Mouse (Mus musculus) hindbrain, embryonic 14.5 days (tissue): Measurements from ENCODE around the gene Zwilch. TPM values are rescaled to one million over a fixed set of nuclear protein-coding genes. Genes with fewer than 3 reads are reported as not detected.
"Not testable (repeated sequence)": the region's sequence is repeated elsewhere in the genome, so short reads cannot be mapped to it uniquely, and the experiment has no call there.

Experiments used
- ATAC-seq: fragments of 200-750 bp; cut with Nextera tagmentation; 2 replicates; pipeline ENCODE4 v1.8.0; 2017; ENCODE audit warnings: moderate number of reproducible peaks, mild to moderate bottlenecking, moderate TSS enrichment, moderate library complexity; ENCODE audit not compliant: low FRiP score
- DNase-seq: peaks from one replicate; pipeline ENCODE4 v3.0.0-alpha.2; 2015; ENCODE audit warnings: low spot score
- H3K27ac ChIP-seq: fragments of 300-500 bp; sonication (generic); 2 replicates; pipeline ENCODE4 v1.5.1; 2014; ENCODE audit warnings: mild to moderate bottlenecking, moderate library complexity
- H3K27me3 ChIP-seq: fragments of 300-500 bp; sonication (generic); 2 replicates; pipeline ENCODE4 v1.6.1; 2014; ENCODE audit warnings: mild to moderate bottlenecking, low read length, mixed read lengths; ENCODE audit not compliant: control insufficient read depth, insufficient read depth
- H3K36me3 ChIP-seq: fragments of 300-500 bp; sonication (generic); replicated peaks from 2 replicates; pipeline ENCODE4 v1.6.1; 2014; ENCODE audit not compliant: control insufficient read depth, insufficient read depth
- H3K4me1 ChIP-seq: fragments of 300-500 bp; sonication (generic); replicated peaks from 2 replicates; pipeline ENCODE4 v1.6.1; 2014; ENCODE audit warnings: antibody characterized with exemption, low read length, mixed read lengths; ENCODE audit not compliant: control insufficient read depth, insufficient read depth
- H3K4me2 ChIP-seq: fragments of 300-500 bp; sonication (generic); replicated peaks from 2 replicates; pipeline ENCODE4 v1.6.1; 2014; ENCODE audit warnings: mild to moderate bottlenecking, moderate library complexity
- H3K4me3 ChIP-seq: fragments of 300-500 bp; sonication (generic); replicated peaks from 2 replicates; pipeline ENCODE4 v1.5.1; 2014; ENCODE audit warnings: mild to moderate bottlenecking, low read length
- H3K9ac ChIP-seq: fragments of 300-500 bp; sonication (generic); 2 replicates; pipeline ENCODE4 v1.6.1; 2014
- H3K9me3 ChIP-seq: fragments of 300-500 bp; sonication (generic); 2 replicates; pipeline ENCODE4 v1.6.1; 2016; ENCODE audit warnings: low read length; ENCODE audit not compliant: control insufficient read depth
- whole genome bisulfite sequencing: fragments of 180-500 bp; shearing (Covaris S2); extraction: QIAGEN DNeasy Blood & Tissue Kit; methylation state at CpG from one replicate; pipeline ENCODE4 v1.1.7; 2014; 5-methylcytosine and 5-hydroxymethylcytosine counted together
- polyA plus RNA-seq: library from polyadenylated mRNA; unstranded; fragments of >200 nt; fragmentation: Nextera tagmentation; extraction: Ambion mirVana; gene quantifications from 2 replicates; pipeline ENCODE4 v1.2.1, GENCODE M21; 2014

Gene Zwilch
- polyA plus RNA-seq, 1 experiment from 2014 or later: 3.6 TPM

DNA sequence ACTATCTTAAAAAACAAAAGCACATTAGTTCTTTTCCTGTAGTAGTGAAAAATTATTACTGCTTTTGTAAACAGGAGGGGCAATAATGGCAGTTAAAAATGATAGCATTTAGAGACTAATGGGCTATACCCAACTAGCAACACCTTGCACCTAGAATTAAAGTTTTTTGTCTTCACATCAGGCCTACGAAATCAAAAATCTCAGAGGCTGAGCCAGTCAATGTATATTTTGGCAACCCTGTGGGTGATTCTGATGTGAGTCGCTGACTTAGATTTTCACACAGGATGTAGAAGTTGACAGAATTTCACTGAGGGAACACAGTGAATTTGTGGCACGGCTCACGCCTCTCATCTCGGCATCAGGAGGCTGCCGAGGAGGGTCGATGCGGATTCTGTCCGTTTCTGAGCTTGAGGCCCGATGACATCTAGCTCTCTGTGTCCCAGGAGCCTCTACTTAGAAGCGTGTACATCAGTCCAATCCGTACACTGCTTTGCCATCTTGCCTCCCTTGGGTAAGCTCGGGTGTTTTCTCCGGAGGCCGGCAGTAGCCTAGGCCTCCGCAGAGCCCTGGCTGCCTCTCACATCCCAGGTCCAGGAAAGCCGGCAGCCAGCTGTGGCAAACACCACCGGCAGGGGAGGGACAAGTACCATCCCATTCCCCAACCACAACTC lies 624 bp downstream of the Zwilch start:
- peak overlapping the region; percentile 97 for H3K4me2 ChIP-seq
- DNase-seq (no peak), ATAC-seq (no peak; the same call in 1 of the 2 replicates)
- no peaks in the 10 kb centered on the region for H3K27me3 ChIP-seq
- H3K4me3 ChIP-seq: peak overlapping the region; percentile 82
- WGBS: 3% methylated on average over 18 of the region's 18 CpGs
- H3K4me1 ChIP-seq: peaks cover 16% of the 10 kb centered on the region
- H3K36me3 ChIP-seq: peaks cover 28% of the 10 kb centered on the region
- H3K9me3 ChIP-seq: no peaks in the 10 kb centered on the region
- peak overlapping the region; percentile 82 for H3K27ac ChIP-seq
- H3K9ac ChIP-seq: peak overlapping the region; percentile 81

DNA sequence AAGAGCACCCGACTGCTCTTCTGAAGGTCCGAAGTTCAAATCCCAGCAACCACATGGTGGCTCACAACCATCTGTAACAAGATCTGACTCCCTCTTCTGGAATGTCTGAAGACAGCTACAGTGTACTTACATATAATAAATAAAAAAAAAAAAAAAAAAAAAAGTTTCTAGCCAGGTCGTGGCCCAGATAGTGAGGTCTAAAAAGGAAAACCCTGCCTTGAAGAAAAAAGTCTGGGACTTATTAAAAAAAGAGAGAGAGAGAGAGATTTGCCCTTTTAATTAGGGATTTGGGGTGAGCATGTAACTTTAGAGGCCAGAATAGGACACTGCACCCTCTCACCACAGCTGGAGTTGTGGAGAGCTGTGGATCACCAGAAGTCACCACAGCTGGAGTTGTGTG lies 2.9 kb downstream of the Zwilch start:
- WGBS: 97% methylated on average over 3 of the region's 3 CpGs
- H3K4me1 ChIP-seq: peaks cover 16% of the 10 kb centered on the region

DNA sequence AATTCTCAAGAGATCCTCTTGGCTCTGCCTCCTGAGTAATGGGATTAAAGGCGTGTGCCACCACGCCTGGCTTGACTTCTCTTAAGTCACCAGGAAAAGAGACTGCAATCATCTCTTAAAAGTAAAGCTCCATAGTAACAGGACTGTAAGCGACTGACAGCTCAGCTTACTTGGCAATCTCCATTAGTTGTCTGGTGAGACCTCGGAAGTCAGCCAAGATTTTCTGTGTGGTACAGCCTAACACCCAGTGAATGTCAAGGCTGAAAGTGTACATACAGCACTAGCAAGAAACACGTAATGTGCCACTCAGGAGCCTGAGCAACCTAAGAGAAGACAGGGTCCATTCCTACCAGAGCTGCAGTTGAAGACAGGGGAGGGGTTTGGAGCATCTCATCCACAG lies 12.4 kb downstream of the Zwilch start:
- Histone ChIP-seq H3K27me3 (no peaks in the 10 kb centered on the region), H3K36me3 (0 out of 2 replicates have a peak, but pooled peaks cover 7% of the 10 kb centered on the region), H3K4me2 (no peak overlapping the region), H3K4me3 (no peak overlapping the region), H3K9me3 (no peaks in the 10 kb centered on the region), H3K9ac (no peak overlapping the region), H3K4me1 (no peaks in the 10 kb centered on the region), H3K27ac (no peak overlapping the region)
- ATAC-seq (no peak), DNase-seq (no peak)
- 91% methylated on average over 5 of the region's 5 CpGs for WGBS

More for the DNA sequence above, 2.9 kb downstream of the Zwilch start:
- H3K4me3 ChIP-seq, H3K36me3 ChIP-seq, H3K9me3 ChIP-seq, DNase-seq, H3K9ac ChIP-seq, H3K4me2 ChIP-seq, H3K27me3 ChIP-seq, H3K27ac ChIP-seq, ATAC-seq: not testable (repeated sequence)

DNA sequence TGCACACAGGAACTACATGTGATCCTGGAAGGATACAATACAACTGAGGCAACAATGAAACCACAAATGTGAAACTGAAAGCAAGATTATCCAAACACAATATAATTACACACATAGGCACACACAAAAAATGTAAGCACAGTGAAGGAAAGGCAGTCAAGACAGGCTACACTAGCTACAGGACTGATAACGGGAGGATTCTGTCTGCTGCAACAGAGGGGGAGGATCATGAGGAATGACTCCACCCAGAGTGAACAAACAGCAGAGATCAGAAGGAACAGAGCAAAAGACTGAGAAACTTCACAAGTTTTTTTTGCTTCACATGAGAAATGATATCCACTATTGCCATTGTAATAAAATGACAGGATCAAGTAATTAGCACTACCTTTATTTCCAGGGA lies 16.3 kb downstream of the Zwilch start:
- Histone ChIP-seq H3K27me3 (no peaks in the 10 kb centered on the region), H3K9ac (no peak overlapping the region), H3K9me3 (no peaks in the 10 kb centered on the region), H3K36me3 (peaks cover 7% of the 10 kb centered on the region; the same call in 1 of the 2 replicates), H3K27ac (no peak overlapping the region), H3K4me1 (no peaks in the 10 kb centered on the region), H3K4me3 (no peak overlapping the region), H3K4me2 (no peak overlapping the region)
- no peak for DNase-seq
- no peak for ATAC-seq
- 90% methylated on average over 1 of the region's 1 CpGs for WGBS

DNA sequence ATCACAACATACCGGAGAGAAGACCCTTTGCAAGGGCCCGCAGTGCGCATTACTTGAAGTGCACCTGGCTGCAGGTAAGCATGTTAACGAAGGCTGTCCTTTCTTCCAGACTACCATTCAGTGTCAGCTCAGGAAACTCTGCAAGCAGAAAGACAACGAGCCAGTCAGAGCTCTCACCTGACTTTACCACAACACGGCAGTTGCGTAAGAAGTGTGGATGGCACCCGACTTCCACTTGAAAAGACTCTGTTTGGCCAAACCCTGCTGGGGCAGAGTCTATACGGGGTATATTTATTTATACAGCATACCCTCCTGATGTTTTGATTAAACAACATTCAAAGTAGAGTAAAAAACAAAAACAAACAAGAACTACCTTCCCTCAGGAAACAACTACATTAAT lies 33.0 kb downstream of the Zwilch start:
- Histone ChIP-seq H3K27ac (no peak overlapping the region), H3K4me1 (no peaks in the 10 kb centered on the region), H3K9ac (no peak overlapping the region), H3K9me3 (no peaks in the 10 kb centered on the region), H3K27me3 (no peaks in the 10 kb centered on the region), H3K4me2 (no peak overlapping the region), H3K36me3 (no peaks in the 10 kb centered on the region), H3K4me3 (no peak overlapping the region)
- no peak for ATAC-seq
- 92% methylated on average over 9 of the region's 9 CpGs for WGBS
- no peak for DNase-seq

DNA sequence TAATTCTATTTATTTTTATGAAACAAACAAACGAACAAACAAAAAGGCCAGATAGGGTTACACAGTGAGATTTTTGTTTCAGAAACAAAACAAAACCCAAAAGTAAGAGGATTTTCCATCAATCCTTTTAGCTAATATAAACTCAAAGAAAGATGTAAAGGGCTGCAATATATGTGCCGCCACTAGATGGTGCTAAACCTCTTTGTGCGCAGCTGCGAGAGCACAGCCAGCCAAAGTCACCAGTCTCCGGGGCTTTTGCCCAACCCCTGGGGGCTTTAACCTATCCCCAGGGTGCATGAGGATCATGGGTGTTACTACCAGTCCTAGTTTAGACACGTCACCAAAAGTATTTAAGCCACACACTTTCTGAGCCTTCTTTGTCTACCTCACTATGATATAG lies 34.0 kb downstream of the Zwilch start:
- 10% methylated on average over 6 of the region's 6 CpGs for WGBS
- H3K4me3 ChIP-seq, H3K4me2 ChIP-seq, ATAC-seq, H3K9me3 ChIP-seq, H3K9ac ChIP-seq, H3K27ac ChIP-seq, H3K4me1 ChIP-seq, H3K27me3 ChIP-seq, H3K36me3 ChIP-seq: not testable (repeated sequence)
- peak; percentile 78 for DNase-seq

DNA sequence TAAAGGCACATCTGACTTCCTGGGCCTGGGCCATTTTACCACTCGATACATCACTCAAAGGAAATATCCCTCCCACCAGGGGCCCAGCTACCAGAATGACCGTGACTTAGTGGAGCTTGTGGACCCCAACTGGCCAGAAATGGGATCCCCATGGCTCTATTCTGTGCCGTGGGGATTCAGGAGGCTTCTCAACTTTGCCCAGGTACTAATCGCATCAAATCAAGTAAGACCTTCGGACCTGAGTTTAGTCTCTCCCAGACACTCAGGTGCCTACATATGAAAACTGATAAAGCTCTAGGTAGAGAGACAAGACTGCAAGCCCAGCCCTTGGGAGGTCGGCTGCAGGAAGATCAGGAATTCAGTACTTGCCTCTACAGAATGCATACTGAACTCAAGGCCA lies 41.3 kb downstream of the Zwilch start:
- H3K9ac ChIP-seq: no peak overlapping the region
- H3K27ac ChIP-seq: no peak overlapping the region
- no peak overlapping the region for H3K4me3 ChIP-seq
- WGBS: 81% methylated on average over 6 of the region's 6 CpGs
- no peaks in the 10 kb centered on the region for H3K4me1 ChIP-seq
- H3K36me3 ChIP-seq: no peaks in the 10 kb centered on the region
- no peaks in the 10 kb centered on the region for H3K27me3 ChIP-seq
- ATAC-seq (no peak), DNase-seq (no peak)
- no peak overlapping the region for H3K4me2 ChIP-seq
- no peaks in the 10 kb centered on the region for H3K9me3 ChIP-seq

DNA sequence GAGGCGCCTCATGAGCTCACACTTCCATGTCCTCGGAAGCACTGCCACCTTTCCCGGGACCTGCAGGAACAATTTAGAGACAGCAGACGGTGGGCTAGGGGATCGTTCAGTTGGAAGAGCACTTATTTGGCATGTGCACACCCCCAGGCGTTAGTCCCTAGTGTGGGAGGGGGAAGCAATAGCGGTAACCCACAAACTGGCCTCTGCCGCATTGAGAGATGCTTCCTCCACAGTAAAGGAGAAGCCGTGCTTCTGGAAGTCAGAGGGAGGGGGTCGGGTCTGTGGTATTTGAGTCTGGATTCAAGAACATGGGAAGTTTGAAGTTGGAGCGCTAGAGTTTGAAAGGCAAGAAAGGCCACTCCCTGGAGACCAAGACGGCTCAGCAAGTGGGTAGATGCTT lies 46.8 kb downstream of the Zwilch start:
- WGBS: 82% methylated on average over 12 of the region's 12 CpGs
- no peak for DNase-seq

DNA sequence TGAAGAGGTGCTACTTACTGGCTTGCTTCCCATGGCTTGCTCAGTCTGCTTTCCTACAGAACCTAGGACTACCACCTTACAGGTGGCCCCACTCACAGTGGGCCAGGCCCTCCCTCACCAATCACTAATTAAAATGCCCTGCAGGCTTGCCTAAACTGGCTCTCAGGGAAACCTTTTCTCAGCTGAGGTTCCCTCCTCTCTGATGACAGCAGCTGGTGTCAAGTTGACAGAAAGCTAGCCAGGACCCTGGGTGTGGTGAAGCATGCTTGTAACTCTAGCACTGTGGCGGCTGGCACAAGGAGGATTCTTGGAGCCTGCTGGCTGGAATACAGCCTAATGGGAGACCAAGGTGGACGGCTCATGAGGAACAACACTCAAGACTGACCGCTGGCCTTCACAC lies 47.6 kb downstream of the Zwilch start:
- Histone ChIP-seq H3K9me3 (no peaks in the 10 kb centered on the region), H3K36me3 (no peaks in the 10 kb centered on the region), H3K27me3 (no peaks in the 10 kb centered on the region), H3K4me3 (no peak overlapping the region), H3K9ac (no peak overlapping the region), H3K4me1 (no peaks in the 10 kb centered on the region), H3K27ac (no peak overlapping the region), H3K4me2 (no peak overlapping the region)
- DNase-seq (no peak), ATAC-seq (no peak)
- WGBS: 78% methylated on average over 3 of the region's 3 CpGs

More for the DNA sequence above, 46.8 kb downstream of the Zwilch start:
- ATAC-seq: no peak
- H3K27me3 ChIP-seq: no peaks in the 10 kb centered on the region
- H3K4me1 ChIP-seq: no peaks in the 10 kb centered on the region
- H3K9me3 ChIP-seq: no peaks in the 10 kb centered on the region
- H3K9ac ChIP-seq: no peak overlapping the region
- H3K36me3 ChIP-seq: no peaks in the 10 kb centered on the region
- no peak overlapping the region for H3K27ac ChIP-seq
- no peak overlapping the region for H3K4me3 ChIP-seq
- no peak overlapping the region for H3K4me2 ChIP-seq

DNA sequence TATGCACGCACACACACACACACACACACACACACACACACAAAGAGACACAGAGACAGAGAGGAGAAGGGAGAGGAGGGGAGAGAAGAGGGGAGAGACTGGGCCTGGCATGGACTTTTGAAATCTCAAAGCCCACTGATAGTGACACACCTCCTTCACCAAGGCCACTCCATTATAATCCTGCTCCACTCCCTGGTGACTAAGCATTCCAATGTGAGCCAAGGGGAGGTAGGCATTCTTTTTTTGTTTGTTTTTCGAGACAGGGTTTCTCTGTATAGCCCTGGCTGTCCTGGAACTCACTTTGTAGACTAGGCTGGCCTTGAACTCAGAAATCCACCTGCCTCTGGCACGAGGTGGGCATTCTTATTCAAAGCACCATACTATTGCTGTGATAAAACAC lies 48.1 kb downstream of the Zwilch start:
- H3K27ac ChIP-seq, H3K4me2 ChIP-seq, H3K9me3 ChIP-seq, H3K9ac ChIP-seq, DNase-seq, H3K27me3 ChIP-seq, H3K36me3 ChIP-seq, ATAC-seq, H3K4me3 ChIP-seq, H3K4me1 ChIP-seq: not testable (repeated sequence)
- WGBS: 70% methylated on average over 3 of the region's 3 CpGs
